Mouse (Mus musculus): Measurements from ENCODE around the gene Trim13. TPM values are rescaled to one million over a fixed set of nuclear protein-coding genes. Genes with fewer than 3 reads are reported as not detected.

Trim13 gene
- polyA plus RNA-seq, 1 experiment, result 8.7 TPM

DNA sequence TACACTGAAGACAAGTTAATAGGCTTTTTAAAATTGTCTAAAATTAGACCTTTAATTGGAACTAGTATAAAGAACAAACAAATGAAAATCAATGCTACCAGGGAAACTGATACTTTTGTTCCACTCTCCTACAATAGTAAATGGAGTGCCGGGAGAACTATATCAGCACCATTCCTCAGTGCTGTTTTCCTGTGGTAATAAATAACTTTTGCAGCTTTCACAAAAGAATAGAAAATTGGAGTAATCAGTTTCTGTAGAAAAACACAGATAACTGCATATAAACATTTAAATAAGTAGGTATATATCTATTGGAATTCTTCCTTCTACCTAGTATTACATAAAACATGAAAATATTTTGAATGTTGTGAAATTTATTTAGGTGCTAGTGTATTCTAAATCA is 47.5 kb downstream of the Trim13 start:
- WGBS, result 46% methylated on average over 1 of the region's 1 CpGs
- Histone ChIP-seq H3K27ac (ENCODE audit: control insufficient read depth, insufficient read depth, low read depth, low read length, poor library complexity) (no peak overlapping the region), H3K4me3 (replicated peaks; ENCODE audit: control insufficient read depth, low read depth, low read length) (no peak overlapping the region), H3K4me1 (ENCODE audit: control insufficient read depth, insufficient read depth, low read length) (no peaks in the 10 kb centered on the region; the same call in 1 of the 2 replicates)
- TF ChIP-seq CTCF (IDR thresholded peaks at IDR 0.05; ENCODE audit: control insufficient read depth, insufficient read depth, low read length) (no peak), POLR2A (IDR thresholded peaks at IDR 0.05; ENCODE audit: borderline replicate concordance, control insufficient read depth, low read depth, low read length) (no peak)

DNA sequence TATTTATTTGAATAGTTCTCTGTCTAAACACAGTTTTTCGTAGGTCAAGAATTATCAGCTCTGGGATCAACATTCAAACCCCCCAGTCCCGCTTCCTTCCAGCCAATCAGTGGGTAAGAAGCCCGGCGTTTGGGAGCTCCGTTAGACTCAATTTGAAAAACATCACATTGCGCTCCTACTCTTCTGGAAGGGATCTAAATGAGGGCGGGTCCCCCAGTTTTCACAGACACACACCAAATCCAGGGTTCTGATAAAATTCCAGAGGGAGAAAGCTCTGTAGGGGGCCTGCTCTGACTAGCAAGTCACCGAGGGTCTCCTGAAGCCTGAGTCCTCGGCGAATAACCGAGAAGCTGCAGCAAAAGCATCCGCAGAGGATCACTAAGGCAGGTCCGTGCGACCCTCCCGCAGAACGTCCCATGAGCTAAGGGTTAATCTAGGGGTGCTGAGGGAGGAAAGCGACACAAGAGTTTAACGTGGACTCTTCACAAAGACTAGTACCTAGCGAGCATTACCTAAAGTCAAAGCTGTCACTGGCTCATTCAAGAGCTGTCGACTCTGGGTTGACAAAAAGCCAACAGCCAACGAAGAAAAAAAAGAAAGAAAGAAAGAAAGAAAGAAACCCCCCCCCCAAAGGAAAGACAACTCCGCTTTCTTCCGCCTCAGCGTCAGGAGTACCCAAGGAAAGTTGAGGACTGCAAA is 49.3 kb downstream of the Trim13 start:
- WGBS, result under 1% methylated on average over 24 of the region's 24 CpGs
- Histone ChIP-seq H3K4me1 (ENCODE audit: control insufficient read depth, insufficient read depth, low read length) (no peaks in the 10 kb centered on the region; the same call in 1 of the 2 replicates), H3K4me3 (replicated peaks; ENCODE audit: control insufficient read depth, low read depth, low read length) (peak overlapping the region; percentile 88), H3K27ac (ENCODE audit: control insufficient read depth, insufficient read depth, low read depth, low read length, poor library complexity) (peak overlapping the region; percentile 94)
- TF ChIP-seq CTCF (IDR thresholded peaks at IDR 0.05; ENCODE audit: control insufficient read depth, insufficient read depth, low read length), result no peak
- no peak for TF ChIP-seq POLR2A (IDR thresholded peaks at IDR 0.05; ENCODE audit: borderline replicate concordance, control insufficient read depth, low read depth, low read length)

DNA sequence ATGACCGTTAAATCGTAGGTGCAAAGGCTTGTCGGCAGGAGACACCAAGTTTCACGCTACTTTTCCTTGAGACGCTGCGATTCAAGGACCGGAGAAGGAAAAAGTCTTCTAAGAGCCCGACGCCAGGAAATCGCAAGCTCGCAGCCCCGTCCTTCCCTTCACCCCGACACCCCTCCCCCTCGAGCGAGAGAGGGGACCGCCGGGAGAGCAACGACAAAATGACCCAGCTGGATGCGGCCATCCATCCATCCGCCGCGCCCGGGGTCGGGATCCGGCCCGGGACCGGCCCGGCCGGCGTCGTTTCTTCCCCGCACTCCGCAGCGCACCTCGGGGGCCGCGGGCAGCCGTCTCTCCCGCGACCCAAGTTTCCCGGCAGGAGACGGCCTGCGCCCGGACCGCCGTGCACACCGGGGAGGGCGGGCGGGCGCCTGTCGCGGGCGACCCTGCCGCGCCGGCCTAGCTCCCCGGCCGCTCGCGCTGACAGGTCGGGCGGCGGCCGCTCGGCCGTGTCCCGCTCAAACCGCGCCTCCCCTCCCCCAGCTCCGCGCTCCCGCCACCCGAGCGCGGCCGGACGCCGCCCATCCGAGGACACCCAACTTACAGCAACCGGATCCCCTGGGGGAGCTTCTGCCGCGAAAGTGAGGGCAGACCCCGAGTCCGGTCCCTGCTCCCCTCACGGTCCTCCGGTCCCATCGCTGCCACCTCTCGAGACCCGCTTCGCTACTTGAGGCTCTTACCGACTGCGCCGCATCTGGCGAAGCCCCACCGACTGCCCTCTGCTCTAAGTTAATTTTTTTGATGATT is 50.0 kb downstream of the Trim13 start:
- Histone ChIP-seq H3K4me1 (ENCODE audit: control insufficient read depth, insufficient read depth, low read length) (no peaks in the 10 kb centered on the region; the same call in 1 of the 2 replicates), H3K27ac (ENCODE audit: control insufficient read depth, insufficient read depth, low read depth, low read length, poor library complexity) (peak overlapping the region; percentile 94), H3K4me3 (replicated peaks; ENCODE audit: control insufficient read depth, low read depth, low read length) (peak overlapping the region; percentile 88)
- no peak for TF ChIP-seq CTCF (IDR thresholded peaks at IDR 0.05; ENCODE audit: control insufficient read depth, insufficient read depth, low read length)
- TF ChIP-seq POLR2A (IDR thresholded peaks at IDR 0.05; ENCODE audit: borderline replicate concordance, control insufficient read depth, low read depth, low read length), result peak; percentile 34; the same call in 1 of the 2 replicates
- WGBS, result under 1% methylated on average over 95 of the region's 95 CpGs

DNA sequence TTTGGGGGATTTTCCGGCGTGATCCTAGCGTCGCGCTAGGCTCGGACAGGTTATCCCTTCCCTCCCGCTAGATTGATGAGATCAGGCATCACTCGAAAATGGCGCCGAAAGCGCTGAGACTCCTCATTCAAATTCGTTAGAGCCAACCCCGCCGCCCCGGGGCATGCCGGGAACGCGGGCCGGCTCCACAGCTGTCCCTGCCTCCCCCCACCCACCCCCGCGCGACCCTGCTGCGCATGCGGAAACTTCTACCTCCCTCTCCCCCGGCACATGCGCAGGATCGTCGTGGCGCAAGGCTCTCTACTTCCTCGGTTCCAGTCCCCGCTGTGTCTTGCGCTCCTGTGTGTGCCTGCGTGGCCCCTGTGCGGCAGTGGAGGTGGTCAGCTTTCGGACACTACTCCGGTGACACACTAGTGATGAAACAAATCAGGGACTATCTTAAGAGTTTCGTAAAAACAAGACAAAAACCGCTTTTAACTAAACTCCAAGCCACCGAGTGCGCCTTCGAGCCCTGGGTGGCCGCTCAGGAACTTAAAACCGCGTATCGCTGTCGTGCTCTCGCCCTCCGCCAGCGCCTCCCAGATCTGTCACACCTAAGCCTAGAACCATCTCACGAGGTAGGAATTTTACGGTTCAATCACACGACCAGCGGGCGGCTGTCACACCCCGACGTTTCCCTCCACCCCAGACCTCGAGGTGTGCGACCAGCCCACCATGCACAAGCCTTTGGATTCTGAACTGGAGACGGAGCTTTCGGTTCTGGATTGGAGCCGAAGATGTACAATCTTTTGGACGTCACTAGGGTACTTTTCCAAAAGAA is 50.8 kb downstream of the Trim13 start:
- H3K4me1 ChIP-seq (ENCODE audit: control insufficient read depth, insufficient read depth, low read length), result no peaks in the 10 kb centered on the region; the same call in 1 of the 2 replicates
- H3K4me3 ChIP-seq (replicated peaks; ENCODE audit: control insufficient read depth, low read depth, low read length), result peak overlapping the region; percentile 88
- H3K27ac ChIP-seq (ENCODE audit: control insufficient read depth, insufficient read depth, low read depth, low read length, poor library complexity), result peak overlapping the region; percentile 94
- WGBS, result 1% methylated on average over 62 of the region's 62 CpGs
- TF ChIP-seq CTCF (IDR thresholded peaks at IDR 0.05; ENCODE audit: control insufficient read depth, insufficient read depth, low read length) (0 out of 2 replicates have a peak, but pooled peaks have one; percentile 0), POLR2A (IDR thresholded peaks at IDR 0.05; ENCODE audit: borderline replicate concordance, control insufficient read depth, low read depth, low read length) (peak; percentile 95)

DNA sequence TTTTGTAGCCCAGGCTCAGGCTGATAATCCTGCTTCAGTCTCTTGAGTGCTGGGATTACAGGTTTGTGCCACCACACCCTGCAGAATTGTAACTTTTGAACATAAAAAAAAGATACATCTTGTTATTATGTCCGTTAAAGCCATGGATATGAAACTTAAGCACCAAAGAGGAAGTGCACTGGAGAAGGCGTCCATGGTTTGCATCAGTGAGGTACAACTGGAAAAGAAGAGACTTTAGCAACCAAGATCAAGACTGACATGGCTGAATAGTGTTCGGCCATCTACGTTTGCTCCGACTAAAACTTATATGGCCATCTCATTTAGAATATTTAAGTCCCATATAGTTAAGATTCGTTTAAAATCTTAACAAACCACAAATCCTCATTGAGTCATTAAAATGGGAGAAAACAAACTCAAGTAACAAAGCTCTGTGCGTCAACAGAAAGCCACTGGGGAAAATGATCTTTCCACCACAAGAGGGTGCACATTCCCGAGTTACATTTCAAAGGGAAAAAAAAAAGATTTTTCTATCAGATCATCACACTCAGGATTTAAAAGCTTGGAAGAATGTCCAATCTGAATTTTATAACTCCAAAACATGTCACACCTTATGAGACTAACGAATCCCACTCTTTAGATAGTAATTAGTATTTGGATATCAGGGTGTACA is 52.4 kb downstream of the Trim13 start:
- Histone ChIP-seq H3K4me3 (replicated peaks; ENCODE audit: control insufficient read depth, low read depth, low read length) (no peak overlapping the region), H3K27ac (ENCODE audit: control insufficient read depth, insufficient read depth, low read depth, low read length, poor library complexity) (no peak overlapping the region), H3K4me1 (ENCODE audit: control insufficient read depth, insufficient read depth, low read length) (peaks cover 1% of the 10 kb centered on the region)
- TF ChIP-seq CTCF (IDR thresholded peaks at IDR 0.05; ENCODE audit: control insufficient read depth, insufficient read depth, low read length), result no peak
- WGBS, result 14% methylated on average over 9 of the region's 9 CpGs

Other genes with a start within 250 kb of the Trim13 start
- gene Ebpl, start 237.8 kb upstream of the Trim13 start, polyA plus RNA-seq (2011; ENCODE audit: insufficient read depth, insufficient read length, low replicate concordance, missing spikeins), result 3.2 and 7.6 TPM in 2 replicates
- gene Kpna3, start 158.4 kb upstream of the Trim13 start, polyA plus RNA-seq (2011; ENCODE audit: insufficient read depth, insufficient read length, low replicate concordance, missing spikeins), result 12.4 and 16.7 TPM in 2 replicates
- 0.66 and 4.7 TPM in 2 replicates for gene Spryd7, start 41.4 kb upstream of the Trim13 start, polyA plus RNA-seq (2011; ENCODE audit: insufficient read depth, insufficient read length, low replicate concordance, missing spikeins)
- gene Kcnrg, start 9.2 kb downstream of the Trim13 start, polyA plus RNA-seq (2011; ENCODE audit: insufficient read depth, insufficient read length, low replicate concordance, missing spikeins), result not detected in 2 replicates